Mouse (Mus musculus) CD4-positive, CD25-positive, alpha-beta regulatory T cell, adult 4 months (primary cell): ENCODE results near the gene Gm10974. TPM values are rescaled to one million over a fixed set of nuclear protein-coding genes. Genes with fewer than 3 reads are reported as not detected.

ENCODE experiments used
- ATAC-seq: one replicate; pipeline ENCODE4 v1.8.0; 2017
- polyA plus RNA-seq, 2 experiments: library from polyadenylated mRNA; unstranded; fragments of 100-300 nt; shearing (Covaris generic); gene quantifications; one replicate each; pipeline ENCODE4 v1.2.1; 2017

Gene Gm10974
- polyA plus RNA-seq, 2 experiments from 2014 or later = not detected

GRCm38 (mm10) chr7:66359044-66359443 is 6.7 kb upstream of the Gm10974 start:
- ATAC-seq = no peak

GRCm38 (mm10) chr7:66364491-66364890 is 1.2 kb upstream of the Gm10974 start:
- ATAC-seq = no peak

- no peak for ATAC-seq
Observed at GRCm38 (mm10) chr7:66365411-66365810, 294 bp upstream of the Gm10974 start.

GRCm38 (mm10) chr7:66369071-66369933 is 3.6 kb downstream of the Gm10974 start:
- ATAC-seq = no peak

DNA sequence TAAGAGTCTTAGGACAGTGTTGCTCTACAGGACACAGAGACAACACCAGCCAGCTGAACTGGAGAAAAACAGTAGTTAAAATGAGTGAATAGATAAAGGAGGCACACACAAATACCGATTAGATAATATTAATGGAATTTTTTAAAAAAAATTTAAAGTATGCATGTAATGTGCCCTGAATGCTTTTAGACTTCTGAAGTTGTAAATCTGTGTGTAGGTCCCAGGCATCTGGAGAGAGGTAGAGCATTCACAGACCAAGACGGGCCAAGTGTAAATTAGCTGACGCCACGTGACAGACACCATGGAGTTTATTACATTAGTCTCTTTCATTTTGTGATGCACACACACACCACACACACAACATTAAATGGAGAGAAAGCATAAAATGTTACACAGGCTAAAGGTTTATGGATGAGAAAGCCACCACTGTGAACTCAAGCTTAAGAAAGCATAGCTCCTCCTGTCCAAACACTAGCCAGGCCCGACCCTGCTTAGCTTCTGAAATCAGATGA is 4.3 kb downstream of the Gm10974 start:
- ATAC-seq = no peak

DNA sequence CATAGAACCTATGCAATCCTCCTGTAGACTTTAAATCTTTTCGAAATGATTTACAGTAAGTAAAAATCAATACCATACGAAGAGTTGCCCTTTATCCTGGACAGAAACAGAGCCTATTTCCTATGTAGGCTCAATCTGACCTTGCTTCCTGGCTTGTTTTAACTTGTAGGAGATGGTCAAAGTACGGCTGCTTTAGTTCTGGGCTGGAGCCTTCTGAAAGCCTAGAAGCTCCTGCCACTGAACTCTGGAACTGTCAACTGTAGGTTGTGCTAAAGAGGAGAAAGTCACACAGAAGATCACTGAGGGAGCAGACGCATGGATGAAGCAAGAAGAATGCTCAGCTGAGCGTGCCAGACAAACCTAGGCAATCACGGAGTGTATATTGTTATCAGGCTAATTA is 5.3 kb downstream of the Gm10974 start:
- ATAC-seq = no peak

DNA sequence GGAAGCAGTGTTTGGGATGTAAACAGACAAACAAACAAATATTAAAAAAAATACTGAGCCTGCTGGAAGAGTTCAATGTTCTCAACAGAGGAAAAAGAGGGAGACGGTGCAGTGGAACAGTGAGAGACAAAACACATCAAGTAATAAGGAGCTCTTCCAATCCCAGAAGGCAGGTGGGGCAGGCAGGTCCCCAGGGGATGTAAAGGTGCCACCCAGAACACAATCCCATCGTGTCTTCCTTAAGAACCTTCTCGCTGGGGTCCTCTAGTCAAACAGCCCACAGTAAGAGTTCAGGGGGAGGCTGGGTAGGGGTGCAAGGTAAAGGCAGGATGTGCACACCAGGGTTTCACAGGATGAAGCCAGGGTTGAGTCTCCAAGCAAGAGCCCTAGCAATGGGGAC is 7.7 kb downstream of the Gm10974 start:
- ATAC-seq = no peak

- ATAC-seq = no peak
Observed at GRCm38 (mm10) chr7:66375736-66376135, 10.0 kb downstream of the Gm10974 start.

- ATAC-seq = no peak
Observed at GRCm38 (mm10) chr7:66376560-66376959, 10.9 kb downstream of the Gm10974 start.

DNA sequence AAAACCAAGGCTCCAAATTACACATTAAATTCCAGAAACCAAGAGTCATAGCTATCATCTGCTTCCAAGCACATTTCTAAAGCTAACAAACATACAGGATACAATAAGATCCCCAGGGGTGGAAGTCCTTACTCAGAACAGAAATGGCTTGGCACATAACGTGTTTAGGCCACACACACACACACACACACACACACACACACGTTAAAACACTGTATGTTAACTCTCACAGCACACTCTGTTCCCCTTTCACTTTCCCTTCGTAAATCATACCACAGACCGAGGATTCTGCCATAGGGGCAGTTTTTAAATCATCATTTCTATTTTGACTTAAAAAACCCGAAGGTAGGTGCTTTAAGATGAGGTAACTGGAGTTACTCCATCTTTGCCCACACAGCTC is 18.5 kb downstream of the Gm10974 start:
- no peak for ATAC-seq

GRCm38 (mm10) chr7:66384891-66385290 is 19.2 kb downstream of the Gm10974 start:
- ATAC-seq = no peak

DNA sequence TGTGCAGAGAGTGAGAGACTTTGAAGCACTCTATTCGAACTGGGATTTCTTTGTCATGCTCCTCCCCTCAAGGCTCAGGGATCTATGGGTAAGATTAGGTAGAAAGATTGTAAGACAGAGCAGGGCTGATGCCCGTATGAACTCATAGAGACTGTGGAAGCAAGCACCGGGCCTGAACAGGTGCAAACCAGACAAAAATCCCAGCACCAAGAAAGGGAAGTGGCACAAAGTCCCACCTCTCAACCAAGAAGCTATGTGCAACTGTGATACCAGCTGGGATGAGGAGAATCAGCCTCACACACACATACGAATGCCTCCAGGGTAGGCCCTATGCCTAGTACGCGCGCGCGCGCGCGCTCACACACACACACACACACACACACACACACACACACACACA is 20.1 kb downstream of the Gm10974 start:
- no peak for ATAC-seq

- no peak for ATAC-seq
Observed at GRCm38 (mm10) chr7:66386411-66386810, 20.7 kb downstream of the Gm10974 start.

GRCm38 (mm10) chr7:66387419-66387812 is 21.7 kb downstream of the Gm10974 start:
- no peak for ATAC-seq

- peak; percentile 42 for ATAC-seq
Observed at GRCm38 (mm10) chr7:66387813-66388521, 22.3 kb downstream of the Gm10974 start, which contains the start of gene Lrrk1. Lrrk1 (minus strand) TSS chr7:66388350.

GRCm38 (mm10) chr7:66388621-66389532 is 23.2 kb downstream of the Gm10974 start:
- ATAC-seq = peak; percentile 88

GRCm38 (mm10) chr7:66397288-66397687 is 31.6 kb downstream of the Gm10974 start:
- ATAC-seq = no peak

DNA sequence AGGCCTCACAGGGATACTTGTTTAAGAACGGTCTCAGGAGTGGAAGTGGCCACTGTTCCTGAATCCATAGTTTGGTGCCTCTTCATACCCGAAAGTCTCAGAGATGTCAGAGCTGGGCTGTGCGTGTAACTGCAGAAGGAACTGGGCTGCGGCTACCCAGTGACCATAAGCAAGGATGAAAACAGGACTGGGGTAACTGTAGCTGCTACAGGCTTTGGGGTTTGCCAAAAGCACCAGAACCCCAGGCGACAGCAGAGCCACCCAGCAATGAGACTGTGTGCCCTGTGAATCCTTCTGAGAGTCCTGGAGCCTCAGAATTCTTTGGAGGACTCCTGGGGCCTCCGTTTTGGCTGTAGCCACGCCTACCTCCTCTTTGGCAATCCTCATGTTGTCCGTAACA is 35.9 kb downstream of the Gm10974 start:
- no peak for ATAC-seq

DNA sequence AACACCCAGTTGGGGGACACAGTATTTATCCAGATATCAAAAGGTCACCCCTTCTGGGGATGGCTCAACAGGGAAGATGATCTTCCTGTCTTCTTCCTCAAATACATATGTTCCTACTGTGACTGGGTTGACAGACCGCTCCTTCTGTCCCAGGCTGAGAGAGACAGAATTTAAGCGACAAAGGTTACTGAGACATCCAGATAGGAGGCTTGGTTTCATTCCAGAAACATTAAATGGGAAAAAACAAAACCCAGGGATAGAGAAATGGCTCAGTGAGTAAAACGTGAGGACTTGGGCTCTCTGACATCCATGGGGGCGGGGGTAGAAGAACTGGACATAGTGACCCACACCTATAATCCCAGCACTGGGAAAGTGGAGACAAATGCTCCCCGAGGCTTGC is 37.2 kb downstream of the Gm10974 start:
- ATAC-seq = no peak

DNA sequence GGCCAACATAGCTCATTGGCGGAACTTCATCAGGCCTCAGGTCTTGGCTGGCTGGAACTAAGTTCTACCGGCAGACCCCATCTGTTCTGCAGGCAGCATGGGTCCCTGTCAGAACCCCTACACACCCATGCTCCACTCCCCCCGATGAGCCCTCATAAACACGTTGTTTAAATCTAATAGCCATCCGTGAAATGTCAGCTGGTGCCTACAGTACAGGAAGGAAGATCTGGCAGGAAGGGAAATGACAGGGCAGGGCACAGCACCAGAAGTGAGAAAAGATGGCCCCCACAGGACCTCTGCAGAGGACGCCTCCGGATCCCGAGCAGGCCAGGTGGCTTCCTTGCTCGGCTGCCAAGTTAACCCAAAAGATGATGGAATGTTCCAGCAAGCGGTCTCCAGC is 38.4 kb downstream of the Gm10974 start:
- no peak for ATAC-seq

GRCm38 (mm10) chr7:66404802-66405201 is 39.1 kb downstream of the Gm10974 start:
- no peak for ATAC-seq

DNA sequence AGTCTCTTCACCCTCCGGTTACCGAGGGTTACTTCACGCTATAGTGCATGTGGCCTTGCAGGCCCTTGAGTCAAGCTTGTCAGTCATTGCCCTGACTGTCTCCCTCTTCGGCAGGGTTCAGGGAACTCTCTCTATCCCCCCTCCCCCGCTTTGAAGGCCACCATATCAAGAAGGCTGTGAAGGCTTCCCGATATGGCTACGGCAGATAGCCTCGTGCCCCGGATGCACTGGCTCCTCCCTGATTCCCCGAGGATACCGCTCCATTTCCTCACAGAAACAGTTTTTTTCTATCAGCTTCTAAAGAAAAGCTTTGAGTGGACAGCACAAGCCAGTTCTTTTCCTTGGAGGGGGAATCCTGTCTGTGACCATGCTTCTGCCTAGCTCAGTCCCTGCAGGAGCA is 39.8 kb downstream of the Gm10974 start:
- ATAC-seq = no peak
